Mouse (Mus musculus): Measurements from ENCODE around the gene Rcn3. TPM values are rescaled to one million over a fixed set of nuclear protein-coding genes. Genes with fewer than 3 reads are reported as not detected.
A peak's percentile ranks its signal among the peaks of the same experiment; 100 is the strongest.

The Rcn3 gene
- polyA plus RNA-seq, 1 experiment from 2014 or later: 43.5 TPM

GRCm38 (mm10) chr7:45040851-45041250 lies 51.2 kb downstream of the Rcn3 start:
- Histone ChIP-seq H3K9ac (ENCODE audit: low read depth, low read length) (no peak overlapping the region), H3K9me3 (replicated peaks; ENCODE audit: control insufficient read depth, low read length, poor library complexity, severe bottlenecking) (no peaks in the 10 kb centered on the region), H3K27me3 (ENCODE audit: control insufficient read depth, insufficient read depth, low read depth, low read length) (no peaks in the 10 kb centered on the region), H3K36me3 (ENCODE audit: control insufficient read depth, insufficient read depth, low read length) (peaks cover 73% of the 10 kb centered on the region), H3K4me1 (ENCODE audit: control insufficient read depth, insufficient read depth, low read length) (no peaks in the 10 kb centered on the region), H3K4me2 (ENCODE audit: low read length) (no peak overlapping the region), H3K27ac (ENCODE audit: low read length) (no peak overlapping the region), H3K4me3 (ENCODE audit: low read depth, low read length) (no peak overlapping the region)
- no peak for ATAC-seq
- WGBS: 94% methylated on average over 9 of the region's 9 CpGs

- Histone ChIP-seq H3K27me3 (ENCODE audit: control insufficient read depth, insufficient read depth, low read depth, low read length) (no peaks in the 10 kb centered on the region), H3K4me1 (ENCODE audit: control insufficient read depth, insufficient read depth, low read length) (no peaks in the 10 kb centered on the region), H3K4me3 (ENCODE audit: low read depth, low read length) (no peak overlapping the region), H3K9ac (ENCODE audit: low read depth, low read length) (no peak overlapping the region), H3K4me2 (ENCODE audit: low read length) (no peak overlapping the region), H3K36me3 (ENCODE audit: control insufficient read depth, insufficient read depth, low read length) (peaks cover 81% of the 10 kb centered on the region), H3K27ac (ENCODE audit: low read length) (no peak overlapping the region), H3K9me3 (replicated peaks; ENCODE audit: control insufficient read depth, low read length, poor library complexity, severe bottlenecking) (no peaks in the 10 kb centered on the region)
- ATAC-seq: no peak
- WGBS: 95% methylated on average over 9 of the region's 9 CpGs
Measured at GRCm38 (mm10) chr7:45038411-45038810, 53.6 kb downstream of the Rcn3 start.

GRCm38 (mm10) chr7:45037720-45038361 lies 54.2 kb downstream of the Rcn3 start:
- Histone ChIP-seq H3K9ac (ENCODE audit: low read depth, low read length) (no peak overlapping the region), H3K36me3 (ENCODE audit: control insufficient read depth, insufficient read depth, low read length) (peaks cover 75% of the 10 kb centered on the region), H3K4me2 (ENCODE audit: low read length) (no peak overlapping the region), H3K4me1 (ENCODE audit: control insufficient read depth, insufficient read depth, low read length) (no peaks in the 10 kb centered on the region), H3K27me3 (ENCODE audit: control insufficient read depth, insufficient read depth, low read depth, low read length) (no peaks in the 10 kb centered on the region), H3K27ac (ENCODE audit: low read length) (no peak overlapping the region), H3K4me3 (ENCODE audit: low read depth, low read length) (no peak overlapping the region), H3K9me3 (replicated peaks; ENCODE audit: control insufficient read depth, low read length, poor library complexity, severe bottlenecking) (no peaks in the 10 kb centered on the region)
- WGBS: 71% methylated on average over 7 of the region's 7 CpGs
- no peak for ATAC-seq

- Histone ChIP-seq H3K36me3 (ENCODE audit: control insufficient read depth, insufficient read depth, low read length) (peaks cover 73% of the 10 kb centered on the region), H3K27me3 (ENCODE audit: control insufficient read depth, insufficient read depth, low read depth, low read length) (no peaks in the 10 kb centered on the region), H3K9me3 (replicated peaks; ENCODE audit: control insufficient read depth, low read length, poor library complexity, severe bottlenecking) (no peaks in the 10 kb centered on the region), H3K9ac (ENCODE audit: low read depth, low read length) (no peak overlapping the region), H3K4me1 (ENCODE audit: control insufficient read depth, insufficient read depth, low read length) (no peaks in the 10 kb centered on the region), H3K27ac (ENCODE audit: low read length) (no peak overlapping the region), H3K4me2 (ENCODE audit: low read length) (no peak overlapping the region), H3K4me3 (ENCODE audit: low read depth, low read length) (no peak overlapping the region)
- 91% methylated on average over 11 of the region's 11 CpGs for WGBS
- ATAC-seq: no peak
Measured at GRCm38 (mm10) chr7:45036702-45037101, 55.3 kb downstream of the Rcn3 start.

- Histone ChIP-seq H3K27ac (ENCODE audit: low read length) (no peak overlapping the region), H3K4me2 (ENCODE audit: low read length) (no peak overlapping the region), H3K36me3 (ENCODE audit: control insufficient read depth, insufficient read depth, low read length) (peaks cover 73% of the 10 kb centered on the region), H3K9ac (ENCODE audit: low read depth, low read length) (no peak overlapping the region), H3K4me3 (ENCODE audit: low read depth, low read length) (no peak overlapping the region), H3K27me3 (ENCODE audit: control insufficient read depth, insufficient read depth, low read depth, low read length) (no peaks in the 10 kb centered on the region), H3K9me3 (replicated peaks; ENCODE audit: control insufficient read depth, low read length, poor library complexity, severe bottlenecking) (no peaks in the 10 kb centered on the region), H3K4me1 (ENCODE audit: control insufficient read depth, insufficient read depth, low read length) (no peaks in the 10 kb centered on the region)
- ATAC-seq: no peak
- 95% methylated on average over 3 of the region's 3 CpGs for WGBS
Measured at GRCm38 (mm10) chr7:45035631-45036030, 56.4 kb downstream of the Rcn3 start.

- Histone ChIP-seq H3K4me3 (ENCODE audit: low read depth, low read length) (no peak overlapping the region), H3K27ac (ENCODE audit: low read length) (no peak overlapping the region), H3K4me1 (ENCODE audit: control insufficient read depth, insufficient read depth, low read length) (no peaks in the 10 kb centered on the region), H3K36me3 (ENCODE audit: control insufficient read depth, insufficient read depth, low read length) (peaks cover 74% of the 10 kb centered on the region), H3K4me2 (ENCODE audit: low read length) (no peak overlapping the region), H3K9me3 (replicated peaks; ENCODE audit: control insufficient read depth, low read length, poor library complexity, severe bottlenecking) (no peaks in the 10 kb centered on the region), H3K27me3 (ENCODE audit: control insufficient read depth, insufficient read depth, low read depth, low read length) (no peaks in the 10 kb centered on the region), H3K9ac (ENCODE audit: low read depth, low read length) (no peak overlapping the region)
- no peak for ATAC-seq
- WGBS: 93% methylated on average over 19 of the region's 19 CpGs
Measured at GRCm38 (mm10) chr7:45033722-45034359, 58.2 kb downstream of the Rcn3 start.

MicroRNA genes within 50 kb of the gene (microRNA counts, 519-probe panel; counts per million panel counts)
- 2,597 counts per million, percentile 77 among the panel's probes with 10 or more counts for microRNA mmu-miR-150

Small RNA genes within 50 kb of the gene (microRNA-seq; reads per million reads assigned to microRNA genes)
- gene Mir150 (85.0 reads per million, percentile 52 among the genes with 10 or more reads in this experiment), gene Mir5121 (12.9 reads per million, percentile 33 among the genes with 10 or more reads in this experiment)

Other genes starting within 250 kb of the Rcn3 start
- 82.2 and 83.2 TPM in 2 replicates for gene Akt1s1, start 243.2 kb downstream of the Rcn3 start, polyA plus RNA-seq (2015; fragmentation: Nextera tagmentation; extraction: Ambion mirVana)
- gene Tbc1d17, start 243.1 kb downstream of the Rcn3 start, polyA plus RNA-seq (2015; fragmentation: Nextera tagmentation; extraction: Ambion mirVana): 118 and 123 TPM in 2 replicates
- gene Pnkp, start 235.1 kb downstream of the Rcn3 start, polyA plus RNA-seq (2015; fragmentation: Nextera tagmentation; extraction: Ambion mirVana): 27.9 and 30.4 TPM in 2 replicates
- 419 and 448 TPM in 2 replicates for gene Ptov1, start 222.4 kb downstream of the Rcn3 start, polyA plus RNA-seq (2015; fragmentation: Nextera tagmentation; extraction: Ambion mirVana)
- gene Med25, start 199.5 kb downstream of the Rcn3 start, polyA plus RNA-seq (2015; fragmentation: Nextera tagmentation; extraction: Ambion mirVana): 153 and 158 TPM in 2 replicates
- 20.0 and 22.3 TPM in 2 replicates for gene Fuz, start 196.1 kb downstream of the Rcn3 start, polyA plus RNA-seq (2015; fragmentation: Nextera tagmentation; extraction: Ambion mirVana)
- gene Ap2a1, start 162.7 kb downstream of the Rcn3 start, polyA plus RNA-seq (2015; fragmentation: Nextera tagmentation; extraction: Ambion mirVana): 122 and 136 TPM in 2 replicates
- gene Tsks, start 149.0 kb downstream of the Rcn3 start, polyA plus RNA-seq (2015; fragmentation: Nextera tagmentation; extraction: Ambion mirVana): 0.10 and 0.25 TPM in 2 replicates
- 58.4 and 63.1 TPM in 2 replicates for gene Cpt1c, start 117.4 kb downstream of the Rcn3 start, polyA plus RNA-seq (2015; fragmentation: Nextera tagmentation; extraction: Ambion mirVana)
- 671 and 697 TPM in 2 replicates for gene Prmt1, start 105.7 kb downstream of the Rcn3 start, polyA plus RNA-seq (2015; fragmentation: Nextera tagmentation; extraction: Ambion mirVana)
- gene Irf3, start 94.6 kb downstream of the Rcn3 start, polyA plus RNA-seq (2015; fragmentation: Nextera tagmentation; extraction: Ambion mirVana): 52.3 and 53.6 TPM in 2 replicates
- 7.0 and 8.3 TPM in 2 replicates for gene Bcl2l12, start 93.5 kb downstream of the Rcn3 start, polyA plus RNA-seq (2015; fragmentation: Nextera tagmentation; extraction: Ambion mirVana)
- 42.4 and 47.8 TPM in 2 replicates for gene Scaf1, start 75.9 kb downstream of the Rcn3 start, polyA plus RNA-seq (2015; fragmentation: Nextera tagmentation; extraction: Ambion mirVana)
- gene Rras, start 74.3 kb downstream of the Rcn3 start, polyA plus RNA-seq (2015; fragmentation: Nextera tagmentation; extraction: Ambion mirVana): 12.2 and 12.4 TPM in 2 replicates
- 13.6 and 13.9 TPM in 2 replicates for gene Prr12, start 39.3 kb downstream of the Rcn3 start, polyA plus RNA-seq (2015; fragmentation: Nextera tagmentation; extraction: Ambion mirVana)
- 64.1 and 67.7 TPM in 2 replicates for gene Nosip, start 29.8 kb downstream of the Rcn3 start, polyA plus RNA-seq (2015; fragmentation: Nextera tagmentation; extraction: Ambion mirVana)
- gene Prrg2, start 29.5 kb downstream of the Rcn3 start, polyA plus RNA-seq (2015; fragmentation: Nextera tagmentation; extraction: Ambion mirVana): 12.5 and 13.6 TPM in 2 replicates
- 22.7 and 27.9 TPM in 2 replicates for gene Fcgrt, start 11.6 kb upstream of the Rcn3 start, polyA plus RNA-seq (2015; fragmentation: Nextera tagmentation; extraction: Ambion mirVana)
- 657 and 700 TPM in 2 replicates for gene Rps11, start 32.2 kb upstream of the Rcn3 start, polyA plus RNA-seq (2015; fragmentation: Nextera tagmentation; extraction: Ambion mirVana)
- 602 and 620 TPM in 2 replicates for gene Rpl13a, start 36.5 kb upstream of the Rcn3 start, polyA plus RNA-seq (2015; fragmentation: Nextera tagmentation; extraction: Ambion mirVana)
- gene Gm45713, start 44.0 kb upstream of the Rcn3 start, polyA plus RNA-seq (2015; fragmentation: Nextera tagmentation; extraction: Ambion mirVana): 0.41 TPM in 1 of 2 replicates, not detected in the other
- 1.5 and 2.2 TPM in 2 replicates for gene Flt3l, start 44.2 kb upstream of the Rcn3 start, polyA plus RNA-seq (2015; fragmentation: Nextera tagmentation; extraction: Ambion mirVana)
- gene Pih1d1, start 62.1 kb upstream of the Rcn3 start, polyA plus RNA-seq (2015; fragmentation: Nextera tagmentation; extraction: Ambion mirVana): 89.9 and 91.9 TPM in 2 replicates
- gene Aldh16a1, start 62.4 kb upstream of the Rcn3 start, polyA plus RNA-seq (2015; fragmentation: Nextera tagmentation; extraction: Ambion mirVana): 13.7 and 18.2 TPM in 2 replicates
- gene Slc17a7, start 71.7 kb upstream of the Rcn3 start, polyA plus RNA-seq (2015; fragmentation: Nextera tagmentation; extraction: Ambion mirVana): 0.55 and 1.1 TPM in 2 replicates
- not detected in 2 replicates for gene Gfy, start 87.3 kb upstream of the Rcn3 start, polyA plus RNA-seq (2015; fragmentation: Nextera tagmentation; extraction: Ambion mirVana)
- gene Pth2, start 88.8 kb upstream of the Rcn3 start, polyA plus RNA-seq (2015; fragmentation: Nextera tagmentation; extraction: Ambion mirVana): 1.1 and 1.2 TPM in 2 replicates
- gene Ccdc155, start 112.7 kb upstream of the Rcn3 start, polyA plus RNA-seq (2015; fragmentation: Nextera tagmentation; extraction: Ambion mirVana): 0.45 and 0.53 TPM in 2 replicates
- 6.2 and 10.5 TPM in 2 replicates for gene Dkkl1, start 119.9 kb upstream of the Rcn3 start, polyA plus RNA-seq (2015; fragmentation: Nextera tagmentation; extraction: Ambion mirVana)
- 30.5 and 39.5 TPM in 2 replicates for gene Tead2, start 123.5 kb upstream of the Rcn3 start, polyA plus RNA-seq (2015; fragmentation: Nextera tagmentation; extraction: Ambion mirVana)
- 1.3 and 1.4 TPM in 2 replicates for gene Cd37, start 146.9 kb upstream of the Rcn3 start, polyA plus RNA-seq (2015; fragmentation: Nextera tagmentation; extraction: Ambion mirVana)
- gene Slc6a16, start 148.9 kb upstream of the Rcn3 start, polyA plus RNA-seq (2015; fragmentation: Nextera tagmentation; extraction: Ambion mirVana): 0.93 and 1.2 TPM in 2 replicates
- not detected in 2 replicates for gene Slc6a21, start 185.3 kb upstream of the Rcn3 start, polyA plus RNA-seq (2015; fragmentation: Nextera tagmentation; extraction: Ambion mirVana)
- gene Trpm4, start 241.6 kb upstream of the Rcn3 start, polyA plus RNA-seq (2015; fragmentation: Nextera tagmentation; extraction: Ambion mirVana): 11.1 and 12.4 TPM in 2 replicates
- gene Hrc, start 243.1 kb upstream of the Rcn3 start, polyA plus RNA-seq (2015; fragmentation: Nextera tagmentation; extraction: Ambion mirVana): 0.39 and 0.40 TPM in 2 replicates

Measured in midbrain, embryonic 16.5 days (tissue).